Mouse (Mus musculus) T-helper 2 cell (primary cell): ENCODE results near the gene E2f4.

ENCODE experiments used
- in situ Hi-C: fragments of 300-600 bp; cut with MboI, MseI; formaldehyde crosslinking; loops from one replicate; pipeline ENCODE4 v1.15.1; 2025; ENCODE audit warnings: high pct_unique_total_duplicates

Gene E2f4

DNA sequence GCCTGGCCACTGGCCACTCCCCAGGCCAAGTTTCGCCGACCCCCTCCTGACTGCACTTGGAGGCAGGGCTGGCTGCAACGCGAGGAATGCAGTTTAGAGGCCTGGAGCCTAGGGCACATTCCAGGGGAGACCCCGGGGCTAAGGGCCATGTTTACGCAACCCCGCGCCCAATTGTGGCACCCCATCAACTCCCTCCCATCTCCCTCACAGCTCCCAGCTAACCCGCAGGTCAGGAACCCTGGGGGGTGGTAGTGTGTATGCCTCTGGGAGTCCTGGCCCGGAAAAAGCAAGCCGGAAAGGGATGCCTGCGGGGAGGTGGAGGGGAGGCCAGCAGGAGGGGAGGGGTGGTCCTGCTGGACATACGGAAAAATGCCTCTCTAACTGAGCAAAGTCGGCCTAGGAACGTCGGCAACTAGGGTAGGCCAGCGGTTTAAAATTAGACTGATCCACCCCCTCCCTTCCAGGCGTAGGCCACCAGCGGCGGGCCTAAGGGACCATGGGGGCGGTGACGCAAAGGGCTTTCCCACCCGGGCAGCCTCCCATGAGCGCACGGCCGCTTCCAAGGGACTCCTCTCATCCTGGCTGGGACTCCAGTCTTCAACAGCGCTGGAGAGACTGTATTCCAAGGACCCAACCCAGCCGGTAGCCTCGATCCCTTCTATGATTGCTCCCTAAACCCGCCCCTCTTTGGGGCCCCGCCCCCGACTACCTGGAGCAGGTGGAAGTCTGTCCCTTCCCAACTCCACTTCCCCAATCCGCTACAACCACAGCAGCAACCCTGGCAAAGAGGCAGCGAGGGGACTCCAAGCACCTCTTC, 49.4 kb downstream of the E2f4 start:
- in situ Hi-C loops: loop anchor here (25.0 kb wide), 1 partner anchor 715 kb away; the partner anchor contains the start of gene Nfatc3

DNA sequence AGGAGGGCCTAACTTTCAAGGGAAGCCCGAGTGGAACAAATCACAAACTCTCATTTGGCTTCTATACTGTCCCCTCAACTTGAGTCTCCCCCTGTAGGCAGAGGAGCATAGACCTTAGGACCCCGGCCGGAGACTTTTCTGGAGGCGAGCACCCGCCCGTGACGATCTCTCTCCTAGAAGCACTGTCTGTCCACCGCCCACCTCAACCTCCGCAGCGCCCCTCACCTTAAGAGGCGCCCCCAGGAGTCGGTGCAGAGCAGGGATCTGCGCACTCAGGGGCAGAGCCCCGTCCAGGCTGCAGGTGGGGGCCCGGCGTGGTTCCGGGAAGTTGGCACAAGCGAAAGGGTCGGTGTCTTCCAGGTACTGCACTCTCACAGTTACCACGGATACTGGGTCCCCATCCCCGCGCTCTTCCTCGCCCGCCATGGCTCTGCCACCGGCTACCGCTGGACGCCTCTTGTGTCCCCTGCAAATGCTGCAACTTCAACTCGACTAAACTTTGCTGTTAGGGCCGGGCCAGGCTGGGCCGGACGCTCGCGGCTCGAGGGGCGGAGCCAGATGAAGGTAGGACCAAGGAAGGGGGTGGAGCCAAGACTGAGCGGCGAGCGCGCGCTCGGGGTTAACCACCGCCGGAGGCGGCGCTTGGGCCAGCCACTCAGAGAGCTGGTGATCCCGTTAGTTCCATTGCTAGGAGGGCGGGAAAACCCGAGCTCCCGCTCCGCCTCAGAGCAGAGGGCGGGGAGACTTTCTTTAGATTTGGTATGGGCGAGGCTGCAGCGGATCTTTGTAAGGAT, 50.2 kb downstream of the E2f4 start, which contains the start of gene Fhod1:
Gene Fhod1, minus strand, starts transcription at position 526 of the 794 bp plus-strand sequence.
- in situ Hi-C loops: loop anchor here (25.0 kb wide), 1 partner anchor 715 kb away; the partner anchor contains the start of gene Nfatc3

DNA sequence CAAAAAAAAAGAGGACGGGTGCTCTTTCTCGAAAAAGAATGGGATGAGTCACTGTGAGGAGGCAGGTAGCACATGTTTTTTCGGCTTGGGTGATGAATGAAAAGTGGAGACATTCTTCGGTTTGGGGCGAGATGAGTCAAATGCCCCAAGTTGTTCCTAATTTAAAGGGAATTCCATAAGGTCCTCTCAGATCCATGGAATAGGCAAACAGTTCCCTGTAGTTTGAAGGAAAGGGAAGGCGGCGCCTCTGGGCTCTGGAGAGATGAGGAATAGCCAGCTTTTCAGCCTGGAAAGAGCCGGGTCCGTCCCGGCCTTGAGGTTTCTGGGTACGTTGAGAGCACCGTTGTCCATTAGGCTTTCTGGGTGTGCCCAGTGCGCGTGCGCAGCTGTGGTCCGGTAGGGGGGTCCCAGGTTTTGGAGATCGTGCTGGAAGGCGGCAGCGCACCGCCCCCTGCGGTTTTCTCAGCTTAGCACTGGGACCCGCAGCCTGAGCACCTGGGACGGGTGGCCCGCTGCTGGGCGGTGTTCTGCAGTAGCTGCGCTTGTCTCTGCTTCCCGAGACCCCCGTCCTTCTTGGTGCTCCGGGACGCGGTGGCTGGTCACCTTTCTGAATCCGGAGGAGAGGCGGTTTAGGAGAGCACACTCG, 51.1 kb downstream of the E2f4 start, which contains the start of gene Slc9a5:
Gene Slc9a5, plus strand, starts transcription at position 394 of the 646 bp plus-strand sequence.
- in situ Hi-C loops: loop anchor here (25.0 kb wide), 1 partner anchor 714 kb away; the partner anchor contains the start of gene Nfatc3

DNA sequence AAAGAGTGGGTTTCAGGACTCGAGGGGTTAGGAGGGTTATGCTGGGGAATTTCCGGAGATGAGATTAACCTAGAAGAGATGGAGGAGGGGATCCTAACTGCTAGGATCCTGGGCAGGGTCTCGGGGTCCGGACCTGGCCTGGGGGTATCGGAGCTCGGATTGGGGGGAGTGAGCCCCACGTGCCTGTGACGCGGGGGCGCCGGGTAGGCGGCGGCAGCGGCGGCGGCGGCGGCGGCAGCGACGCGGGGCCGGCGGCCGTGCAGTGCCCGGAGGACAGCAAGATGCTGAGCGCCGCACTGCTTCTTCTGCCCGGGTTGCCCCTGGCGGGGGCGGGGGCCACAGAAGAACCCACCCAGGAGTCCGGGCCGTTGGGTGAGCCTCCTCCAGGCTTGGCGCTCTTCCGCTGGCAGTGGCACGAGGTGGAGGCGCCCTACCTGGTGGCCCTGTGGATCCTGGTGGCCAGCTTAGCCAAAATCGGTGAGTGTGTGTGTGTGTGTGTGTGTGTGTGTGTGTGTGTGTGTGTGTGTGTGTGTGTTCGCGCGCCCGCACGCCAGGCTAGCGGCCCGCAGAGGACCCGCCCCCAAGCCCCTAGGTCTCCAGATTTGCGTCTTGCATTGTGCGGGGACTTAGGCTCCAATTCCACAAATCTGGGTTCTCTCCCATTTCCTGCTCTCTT, 51.8 kb downstream of the E2f4 start:
- in situ Hi-C loops: loop anchor here (25.0 kb wide), 1 partner anchor 713 kb away; the partner anchor contains the start of gene Nfatc3

DNA sequence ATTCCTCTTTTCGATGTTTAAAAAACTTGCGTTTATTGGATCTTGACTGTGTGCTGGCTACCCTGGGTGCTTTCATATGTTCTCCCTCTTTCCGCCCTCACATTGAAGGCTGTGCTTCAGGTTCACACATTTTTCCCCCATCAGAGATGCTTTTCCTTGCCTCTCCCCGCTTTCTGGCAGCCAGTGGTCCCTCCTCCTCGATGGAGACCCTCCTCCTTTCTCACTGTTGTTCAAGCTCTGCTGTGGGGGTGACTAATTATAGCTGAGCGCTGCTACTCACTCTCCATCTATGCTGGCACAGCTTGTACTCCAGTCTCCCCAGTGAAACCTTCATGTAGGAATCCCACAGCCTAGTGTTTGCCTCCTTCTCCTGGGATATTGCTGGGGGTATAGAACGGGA, 52.7 kb downstream of the E2f4 start:
- in situ Hi-C loops: no loop called here

DNA sequence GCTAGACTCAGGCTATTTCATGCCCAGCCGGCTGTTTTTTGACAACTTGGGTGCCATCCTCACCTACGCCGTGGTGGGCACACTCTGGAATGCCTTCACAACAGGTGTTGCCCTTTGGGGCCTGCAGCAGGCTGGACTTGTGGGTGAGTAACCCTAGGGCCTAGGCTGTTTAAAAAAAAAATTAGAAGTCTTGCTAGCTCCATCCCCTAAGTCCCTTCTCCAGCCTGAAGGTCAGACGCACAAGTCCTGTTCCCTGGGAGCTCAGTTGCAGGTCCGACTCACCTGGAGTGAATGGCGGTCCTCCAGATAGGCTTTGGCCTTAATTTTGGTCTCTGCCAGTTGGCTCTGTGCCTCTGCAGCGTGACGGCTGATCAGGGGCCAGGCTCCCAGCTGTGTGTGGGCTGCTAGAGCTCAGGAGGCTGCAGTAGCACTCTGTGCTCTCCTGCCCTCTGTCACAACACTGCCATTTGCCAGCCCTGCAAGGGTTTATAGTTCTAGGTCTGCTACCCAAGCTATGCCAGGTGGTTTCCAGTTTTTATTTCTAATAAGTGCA, 56.2 kb downstream of the E2f4 start:
- in situ Hi-C loops: no loop called here

DNA sequence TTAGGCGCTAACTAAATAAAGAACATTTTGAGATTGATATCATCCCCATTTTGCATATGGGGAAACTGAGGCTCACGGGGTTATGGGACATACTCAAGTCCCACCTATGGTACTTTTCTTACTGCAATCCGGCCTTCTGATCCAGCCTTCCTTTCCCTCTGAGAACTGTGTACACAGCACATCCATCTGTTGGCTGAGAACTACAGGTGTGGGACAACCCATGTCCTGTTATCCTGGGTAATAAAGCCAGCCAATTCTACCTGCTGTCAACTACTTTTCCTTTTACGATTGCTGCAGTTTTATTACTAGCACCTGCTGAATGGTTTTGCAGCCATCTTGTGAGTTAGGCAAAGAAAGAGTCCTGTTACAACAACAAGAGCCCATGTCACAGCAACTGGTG, 57.1 kb downstream of the E2f4 start:
- in situ Hi-C loops: no loop called here
